Mouse (Mus musculus): Measurements from ENCODE around the gene Emc10. TPM values are rescaled to one million over a fixed set of nuclear protein-coding genes. Genes with fewer than 3 reads are reported as not detected.

Emc10 gene
- polyA plus RNA-seq (2014; fragmentation: Nextera tagmentation; extraction: Ambion mirVana), result 140 and 145 TPM in 2 replicates

GRCm38 (mm10) chr7:44495992-44496770 lies at the start of gene Emc10, which contains the start of gene Fam71e1:
TSS of gene Emc10 (minus strand) at chr7:44496529.
TSS of gene Fam71e1 (plus strand) at chr7:44496581.
- WGBS, result 1% methylated on average over 53 of the region's 58 CpGs
- Histone ChIP-seq H3K9me3 (ENCODE audit: control insufficient read depth, low read length) (no peaks in the 10 kb centered on the region), H3K27ac (replicated peaks; ENCODE audit: low read depth, low read length) (peak within 1 kb of the TSS; percentile 94), H3K9ac (ENCODE audit: low read depth, low read length) (peak within 1 kb of the TSS; percentile 85), H3K27me3 (replicated peaks; ENCODE audit: control insufficient read depth, insufficient read depth, low read length) (no peaks in the 10 kb centered on the region), H3K4me1 (ENCODE audit: control insufficient read depth, insufficient read depth, low read length) (peaks cover 7% of the 10 kb centered on the region), H3K36me3 (ENCODE audit: control insufficient read depth, insufficient read depth, low read length) (peaks cover 33% of the 10 kb centered on the region), H3K4me2 (ENCODE audit: low read depth, low read length) (peak within 1 kb of the TSS; percentile 85), H3K4me3 (ENCODE audit: low read depth, low read length) (peak within 1 kb of the TSS; percentile 76)
- ATAC-seq (ENCODE audit: low read depth) (peak; percentile 95), DNase-seq (ENCODE audit: low spot score) (peak; percentile 98)

DNA sequence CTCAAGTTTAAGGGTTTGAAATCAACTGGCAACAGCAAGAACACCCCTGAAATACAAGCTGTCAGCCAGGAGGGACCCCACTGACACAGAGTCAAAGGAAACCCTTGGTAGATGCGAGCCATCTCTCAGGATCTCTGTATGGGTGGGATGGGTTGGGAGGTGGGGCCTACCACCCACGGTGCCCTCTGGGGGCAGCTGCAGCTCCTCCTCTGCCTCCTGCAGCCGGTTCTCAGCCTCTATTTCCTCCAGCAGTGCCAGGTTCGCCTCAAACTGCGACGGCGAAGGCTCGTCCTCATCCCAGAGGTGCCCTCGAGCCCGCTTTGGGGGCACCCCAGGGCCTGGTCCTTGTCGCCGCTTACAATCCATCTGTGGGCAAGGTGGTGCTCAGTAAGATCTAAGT lies 46.7 kb upstream of the Emc10 start:
- Histone ChIP-seq H3K9ac (ENCODE audit: low read depth, low read length) (0 out of 2 replicates have a peak overlapping the region, but pooled peaks have one; percentile 38), H3K36me3 (ENCODE audit: control insufficient read depth, insufficient read depth, low read length) (peaks cover 52% of the 10 kb centered on the region), H3K4me2 (ENCODE audit: low read depth, low read length) (no peak overlapping the region), H3K4me3 (ENCODE audit: low read depth, low read length) (no peak overlapping the region), H3K4me1 (ENCODE audit: control insufficient read depth, insufficient read depth, low read length) (peaks cover 12% of the 10 kb centered on the region), H3K27ac (replicated peaks; ENCODE audit: low read depth, low read length) (no peak overlapping the region), H3K9me3 (ENCODE audit: control insufficient read depth, low read length) (no peaks in the 10 kb centered on the region), H3K27me3 (replicated peaks; ENCODE audit: control insufficient read depth, insufficient read depth, low read length) (no peaks in the 10 kb centered on the region)
- ATAC-seq (ENCODE audit: low read depth), result no peak
- WGBS, result 81% methylated on average over 11 of the region's 12 CpGs
- DNase-seq (ENCODE audit: low spot score), result no peak

- H3K4me3 ChIP-seq (ENCODE audit: low read depth, low read length), result no peak overlapping the region
- no peak overlapping the region for H3K9ac ChIP-seq (ENCODE audit: low read depth, low read length)
- no peaks in the 10 kb centered on the region for H3K9me3 ChIP-seq (ENCODE audit: control insufficient read depth, low read length)
- peaks cover 7% of the 10 kb centered on the region for H3K4me1 ChIP-seq (ENCODE audit: control insufficient read depth, insufficient read depth, low read length)
- WGBS, result 96% methylated on average over 11 of the region's 11 CpGs
- peaks cover 57% of the 10 kb centered on the region for H3K36me3 ChIP-seq (ENCODE audit: control insufficient read depth, insufficient read depth, low read length)
- no peak overlapping the region for H3K27ac ChIP-seq (replicated peaks; ENCODE audit: low read depth, low read length)
- H3K27me3 ChIP-seq (replicated peaks; ENCODE audit: control insufficient read depth, insufficient read depth, low read length), result no peaks in the 10 kb centered on the region
- DNase-seq (ENCODE audit: low spot score), result no peak
- ATAC-seq (ENCODE audit: low read depth), result no peak
- no peak overlapping the region for H3K4me2 ChIP-seq (ENCODE audit: low read depth, low read length)
Observed at GRCm38 (mm10) chr7:44542555-44542954, 46.2 kb upstream of the Emc10 start.

GRCm38 (mm10) chr7:44538756-44539624 lies 42.7 kb upstream of the Emc10 start:
- Histone ChIP-seq H3K9ac (ENCODE audit: low read depth, low read length) (no peak overlapping the region), H3K36me3 (ENCODE audit: control insufficient read depth, insufficient read depth, low read length) (peaks cover 92% of the 10 kb centered on the region), H3K9me3 (ENCODE audit: control insufficient read depth, low read length) (no peaks in the 10 kb centered on the region), H3K4me3 (ENCODE audit: low read depth, low read length) (no peak overlapping the region), H3K4me2 (ENCODE audit: low read depth, low read length) (no peak overlapping the region), H3K27me3 (replicated peaks; ENCODE audit: control insufficient read depth, insufficient read depth, low read length) (no peaks in the 10 kb centered on the region), H3K27ac (replicated peaks; ENCODE audit: low read depth, low read length) (no peak overlapping the region), H3K4me1 (ENCODE audit: control insufficient read depth, insufficient read depth, low read length) (no peaks in the 10 kb centered on the region)
- no peak for DNase-seq (ENCODE audit: low spot score)
- ATAC-seq (ENCODE audit: low read depth), result no peak
- 92% methylated on average over 41 of the region's 41 CpGs for WGBS

GRCm38 (mm10) chr7:44537496-44537895 lies 41.2 kb upstream of the Emc10 start:
- WGBS, result 89% methylated on average over 12 of the region's 13 CpGs

DNA sequence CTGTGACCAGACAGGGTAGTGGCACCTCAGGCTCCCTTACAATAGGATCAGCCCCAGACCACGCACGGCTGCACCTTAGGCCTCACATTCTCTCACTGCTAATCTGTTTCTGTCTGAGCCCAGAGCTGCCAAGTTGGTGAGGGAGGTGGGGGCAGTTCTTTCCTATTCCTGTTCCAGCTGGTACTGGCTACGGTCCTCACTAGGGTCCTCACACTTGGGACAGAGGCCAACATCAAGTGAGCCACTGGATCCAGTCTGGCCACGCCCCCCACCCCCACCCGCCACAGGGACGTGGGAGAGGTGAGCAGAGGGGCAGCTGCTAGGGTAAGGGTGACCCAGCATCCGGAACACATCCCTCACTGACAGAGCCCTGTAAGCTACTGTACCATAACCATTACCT lies 40.7 kb upstream of the Emc10 start:
- ATAC-seq (ENCODE audit: low read depth) (no peak), DNase-seq (ENCODE audit: low spot score) (no peak)
- Histone ChIP-seq H3K4me2 (ENCODE audit: low read depth, low read length) (no peak overlapping the region), H3K27ac (replicated peaks; ENCODE audit: low read depth, low read length) (no peak overlapping the region), H3K4me3 (ENCODE audit: low read depth, low read length) (no peak overlapping the region), H3K4me1 (ENCODE audit: control insufficient read depth, insufficient read depth, low read length) (no peaks in the 10 kb centered on the region), H3K27me3 (replicated peaks; ENCODE audit: control insufficient read depth, insufficient read depth, low read length) (no peaks in the 10 kb centered on the region), H3K9ac (ENCODE audit: low read depth, low read length) (0 out of 2 replicates have a peak overlapping the region, but pooled peaks have one; percentile 6), H3K36me3 (ENCODE audit: control insufficient read depth, insufficient read depth, low read length) (peaks cover 92% of the 10 kb centered on the region), H3K9me3 (ENCODE audit: control insufficient read depth, low read length) (no peaks in the 10 kb centered on the region)
- WGBS, result 82% methylated on average over 7 of the region's 7 CpGs

More at GRCm38 (mm10) chr7:44537496-44537895, 41.2 kb upstream of the Emc10 start:
- ATAC-seq (ENCODE audit: low read depth) (no peak), DNase-seq (ENCODE audit: low spot score) (no peak)
- no peak overlapping the region for H3K4me2 ChIP-seq (ENCODE audit: low read depth, low read length)
- H3K27ac ChIP-seq (replicated peaks; ENCODE audit: low read depth, low read length), result no peak overlapping the region
- H3K4me1 ChIP-seq (ENCODE audit: control insufficient read depth, insufficient read depth, low read length), result no peaks in the 10 kb centered on the region
- no peak overlapping the region for H3K4me3 ChIP-seq (ENCODE audit: low read depth, low read length)
- H3K36me3 ChIP-seq (ENCODE audit: control insufficient read depth, insufficient read depth, low read length), result peaks cover 97% of the 10 kb centered on the region
- no peak overlapping the region for H3K9ac ChIP-seq (ENCODE audit: low read depth, low read length)
- H3K9me3 ChIP-seq (ENCODE audit: control insufficient read depth, low read length), result no peaks in the 10 kb centered on the region
- H3K27me3 ChIP-seq (replicated peaks; ENCODE audit: control insufficient read depth, insufficient read depth, low read length), result no peaks in the 10 kb centered on the region

GRCm38 (mm10) chr7:44536590-44536968 lies 40.2 kb upstream of the Emc10 start:
- Histone ChIP-seq H3K9me3 (ENCODE audit: control insufficient read depth, low read length) (no peaks in the 10 kb centered on the region), H3K27ac (replicated peaks; ENCODE audit: low read depth, low read length) (no peak overlapping the region), H3K27me3 (replicated peaks; ENCODE audit: control insufficient read depth, insufficient read depth, low read length) (no peaks in the 10 kb centered on the region), H3K9ac (ENCODE audit: low read depth, low read length) (0 out of 2 replicates have a peak overlapping the region, but pooled peaks have one; percentile 6), H3K4me1 (ENCODE audit: control insufficient read depth, insufficient read depth, low read length) (no peaks in the 10 kb centered on the region), H3K4me3 (ENCODE audit: low read depth, low read length) (no peak overlapping the region), H3K4me2 (ENCODE audit: low read depth, low read length) (no peak overlapping the region), H3K36me3 (ENCODE audit: control insufficient read depth, insufficient read depth, low read length) (peaks cover 87% of the 10 kb centered on the region)
- ATAC-seq (ENCODE audit: low read depth) (no peak), DNase-seq (ENCODE audit: low spot score) (no peak)
- WGBS, result 73% methylated on average over 6 of the region's 6 CpGs

DNA sequence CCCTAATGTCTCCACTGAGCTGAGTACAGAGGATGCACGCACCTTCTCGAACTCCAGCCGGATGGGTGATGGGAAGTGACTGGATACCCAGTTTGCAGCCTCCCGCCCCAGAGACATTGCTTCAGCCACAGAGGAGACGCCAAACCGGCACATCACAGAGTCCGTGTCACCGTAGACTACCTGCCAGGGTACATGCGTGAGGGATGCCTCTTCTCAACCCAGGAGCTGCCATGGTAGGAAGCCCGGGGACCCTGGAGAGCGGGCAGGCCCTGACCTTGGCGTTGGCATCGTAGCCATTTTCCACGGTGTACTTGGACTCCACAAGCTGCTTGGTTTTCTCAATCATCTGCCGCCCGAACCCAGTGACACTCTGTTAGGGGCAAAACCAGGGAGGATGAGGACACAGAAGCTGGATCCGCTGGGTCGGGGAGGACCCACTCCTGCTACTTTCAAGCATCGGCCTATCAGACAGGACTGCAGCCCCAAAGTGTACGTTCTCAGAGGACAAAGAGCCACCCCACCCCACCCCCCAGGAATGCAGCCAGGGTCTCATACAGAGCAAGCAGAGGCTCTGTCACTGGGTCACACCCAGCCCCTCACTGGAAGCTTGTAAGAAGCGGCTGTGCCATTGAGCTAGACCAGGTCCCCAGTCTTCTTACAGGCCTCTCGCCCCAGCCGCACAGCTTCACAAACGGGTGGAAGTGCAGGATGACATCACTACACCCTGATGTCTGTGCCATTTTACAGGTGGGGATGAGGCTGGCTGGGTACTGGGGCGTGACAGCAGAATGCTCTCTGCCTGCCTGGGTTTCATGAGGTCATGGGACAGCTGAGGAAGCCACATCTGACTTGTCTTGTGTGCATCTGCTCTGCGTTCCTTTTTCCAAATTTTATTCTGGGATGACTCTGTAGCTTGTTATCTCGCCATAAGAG lies 39.6 kb upstream of the Emc10 start:
- Histone ChIP-seq H3K4me2 (ENCODE audit: low read depth, low read length) (no peak overlapping the region), H3K27me3 (replicated peaks; ENCODE audit: control insufficient read depth, insufficient read depth, low read length) (no peaks in the 10 kb centered on the region), H3K9ac (ENCODE audit: low read depth, low read length) (no peak overlapping the region), H3K27ac (replicated peaks; ENCODE audit: low read depth, low read length) (no peak overlapping the region), H3K36me3 (ENCODE audit: control insufficient read depth, insufficient read depth, low read length) (peaks cover 81% of the 10 kb centered on the region), H3K9me3 (ENCODE audit: control insufficient read depth, low read length) (no peaks in the 10 kb centered on the region), H3K4me1 (ENCODE audit: control insufficient read depth, insufficient read depth, low read length) (no peaks in the 10 kb centered on the region), H3K4me3 (ENCODE audit: low read depth, low read length) (no peak overlapping the region)
- no peak for DNase-seq (ENCODE audit: low spot score)
- 91% methylated on average over 26 of the region's 27 CpGs for WGBS
- no peak for ATAC-seq (ENCODE audit: low read depth)

Measured in embryonic facial prominence, embryonic 14.5 days (tissue).